Mouse (Mus musculus) 416B (cell line): Measurements from ENCODE around the gene Trpm4.

Source experiments
- DNase-seq: peaks from one replicate; pipeline ENCODE4 v3.0.0; 2011; ENCODE audit warnings: low read depth

Gene Trpm4

GRCm38 (mm10) chr7:45346905-45347304 is 13.3 kb upstream of the Trpm4 start:
- DNase-seq, result no peak

- DNase-seq, result peak; percentile 67
These were observed 10.0 kb upstream of the Trpm4 start for GRCm38 (mm10) chr7:45343543-45343942.

- DNase-seq, result peak; percentile 11
These were observed 8.5 kb upstream of the Trpm4 start for GRCm38 (mm10) chr7:45342081-45342480.

- DNase-seq, result peak; percentile 96
These were observed 7.7 kb upstream of the Trpm4 start for GRCm38 (mm10) chr7:45341303-45341702.

- peak; percentile 78 for DNase-seq
These were observed 7.1 kb upstream of the Trpm4 start for GRCm38 (mm10) chr7:45340669-45341068.

GRCm38 (mm10) chr7:45340066-45340442 is 6.5 kb upstream of the Trpm4 start:
- peak; percentile 11 for DNase-seq

- DNase-seq, result peak; percentile 94
These were observed 6.0 kb upstream of the Trpm4 start for GRCm38 (mm10) chr7:45339410-45340065.

- peak; percentile 80 for DNase-seq
These were observed 4.8 kb upstream of the Trpm4 start for GRCm38 (mm10) chr7:45338161-45338911.

- no peak for DNase-seq
These were observed 3.9 kb upstream of the Trpm4 start for GRCm38 (mm10) chr7:45337469-45337868.

GRCm38 (mm10) chr7:45336319-45336718 is 2.7 kb upstream of the Trpm4 start:
- DNase-seq, result peak; percentile 43

- no peak for DNase-seq
These were observed 1.5 kb upstream of the Trpm4 start, which contains the start of gene Hrc for GRCm38 (mm10) chr7:45335056-45335455. Gene Hrc, plus strand, starts transcription at chr7:45335290.

GRCm38 (mm10) chr7:45334605-45335004 is 1.0 kb upstream of the Trpm4 start:
- no peak for DNase-seq

GRCm38 (mm10) chr7:45332685-45333425 is 725 bp downstream of the Trpm4 start:
- peak; percentile 78 for DNase-seq

- DNase-seq, result no peak
These were observed 2.1 kb downstream of the Trpm4 start for GRCm38 (mm10) chr7:45331502-45331901.

- no peak for DNase-seq
These were observed 4.6 kb downstream of the Trpm4 start for GRCm38 (mm10) chr7:45328841-45329475.

- no peak for DNase-seq
These were observed 7.8 kb downstream of the Trpm4 start for GRCm38 (mm10) chr7:45325800-45326199.

- DNase-seq, result no peak
These were observed 10.5 kb downstream of the Trpm4 start for GRCm38 (mm10) chr7:45323069-45323468.

GRCm38 (mm10) chr7:45322245-45322644 is 11.3 kb downstream of the Trpm4 start:
- no peak for DNase-seq

- DNase-seq, result no peak
These were observed 17.0 kb downstream of the Trpm4 start for GRCm38 (mm10) chr7:45316536-45316935.

GRCm38 (mm10) chr7:45315182-45315701 is 18.3 kb downstream of the Trpm4 start:
- no peak for DNase-seq

- no peak for DNase-seq
These were observed 20.1 kb downstream of the Trpm4 start for GRCm38 (mm10) chr7:45313495-45313894.
